Mouse (Mus musculus) heart, adult 11 months (tissue): ENCODE measurements around the gene Bag1.
"Not testable (repeated sequence)": the region's sequence is repeated elsewhere in the genome, so short reads cannot be mapped to it uniquely, and the experiment has no call there.

Experiments
- DNase-seq: peaks from one replicate; pipeline ENCODE4 v3.0.0; 2022

Gene Bag1

DNA sequence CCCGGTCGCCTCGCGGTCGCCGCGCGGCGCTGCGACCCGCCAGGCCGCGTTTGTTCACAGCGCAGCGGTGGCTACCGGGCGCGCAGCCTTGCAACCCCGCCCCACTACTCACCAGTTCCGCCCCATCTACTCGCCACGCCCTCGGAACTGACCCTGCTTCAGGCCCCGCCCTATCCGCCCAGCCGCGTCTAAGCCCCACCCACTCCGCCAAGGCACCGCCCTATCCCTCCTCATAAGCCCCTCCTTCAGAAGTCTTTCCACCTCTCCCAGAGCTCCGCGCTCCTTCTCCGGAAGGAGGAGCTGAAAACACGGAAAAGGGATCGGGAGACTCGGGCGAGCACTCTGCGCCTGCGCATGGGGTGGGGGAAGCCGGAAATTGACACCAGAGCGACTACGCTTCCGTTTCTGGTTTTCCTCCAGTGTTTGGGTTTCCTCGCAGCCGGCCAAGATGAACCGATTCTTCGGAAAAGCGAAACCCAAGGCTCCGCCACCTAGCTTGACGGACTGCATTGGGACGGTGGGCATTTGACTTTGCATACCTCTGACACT is at the start of gene Bag1, which contains the start of gene Chmp5:
Gene Bag1, minus strand, starts transcription at position 135 of the 549 bp plus-strand sequence.
Gene Chmp5, plus strand, starts transcription at position 248 of the 549 bp plus-strand sequence.
- DNase-seq: peak; percentile 100

DNA sequence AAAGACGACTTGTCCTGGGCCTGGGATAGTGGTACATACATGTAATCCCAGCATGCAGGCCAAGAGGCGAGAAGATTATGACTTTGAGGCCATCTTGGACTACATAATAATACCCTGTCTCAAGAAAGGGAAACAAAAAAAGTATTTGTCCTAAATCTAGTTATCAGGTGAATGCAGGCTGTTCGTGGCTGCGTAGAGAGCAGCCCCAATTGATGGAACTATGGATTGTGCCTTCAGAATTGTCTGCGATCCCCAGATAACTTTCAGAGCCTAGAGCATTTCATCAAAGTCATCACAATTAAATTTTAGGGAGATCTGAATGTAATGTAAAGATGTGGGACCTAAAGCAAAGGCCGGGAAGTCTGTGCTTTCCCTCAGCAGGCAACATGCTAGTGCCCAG is 48.2 kb upstream of the Bag1 start:
- no peak for DNase-seq

DNA sequence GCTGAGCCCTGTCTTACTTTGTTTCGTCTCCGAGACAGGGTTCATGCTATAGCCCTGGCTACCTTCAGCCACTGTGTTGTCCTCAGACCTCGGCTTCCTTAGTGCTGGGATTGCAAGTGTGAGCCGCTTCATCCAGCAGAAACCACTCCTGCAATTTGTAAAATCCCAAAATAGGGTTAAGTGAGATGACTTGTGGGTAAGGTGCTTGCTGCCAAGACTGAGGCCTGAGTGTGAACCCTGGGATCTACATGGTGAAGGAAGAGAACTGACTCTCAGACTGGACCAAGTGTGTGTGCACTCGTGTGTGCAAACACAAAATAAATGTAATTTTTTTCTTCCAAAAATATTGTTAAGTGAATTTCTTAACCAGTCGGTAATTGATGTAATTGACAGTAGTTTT is 41.5 kb upstream of the Bag1 start:
- peak; percentile 66 for DNase-seq

DNA sequence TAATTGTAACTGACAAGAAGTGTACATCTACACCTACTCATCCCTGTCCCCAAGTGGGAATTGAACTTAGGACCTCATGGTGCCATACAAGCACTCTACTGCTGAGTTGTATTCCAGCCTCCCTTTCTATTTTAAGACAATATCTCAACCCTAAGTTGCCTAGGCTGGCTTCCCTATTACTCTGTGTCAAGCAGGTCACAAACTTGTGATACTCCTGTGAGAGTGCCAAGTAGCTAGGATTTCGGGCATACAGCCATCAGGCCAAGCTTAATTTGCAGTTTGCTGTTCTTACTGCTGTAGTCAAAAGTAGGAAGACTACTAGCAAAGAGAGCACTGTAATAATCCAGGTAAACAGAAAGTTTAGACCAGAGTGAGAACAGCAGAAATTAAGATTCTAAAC is 35.6 kb upstream of the Bag1 start:
- DNase-seq: peak; percentile 94

DNA sequence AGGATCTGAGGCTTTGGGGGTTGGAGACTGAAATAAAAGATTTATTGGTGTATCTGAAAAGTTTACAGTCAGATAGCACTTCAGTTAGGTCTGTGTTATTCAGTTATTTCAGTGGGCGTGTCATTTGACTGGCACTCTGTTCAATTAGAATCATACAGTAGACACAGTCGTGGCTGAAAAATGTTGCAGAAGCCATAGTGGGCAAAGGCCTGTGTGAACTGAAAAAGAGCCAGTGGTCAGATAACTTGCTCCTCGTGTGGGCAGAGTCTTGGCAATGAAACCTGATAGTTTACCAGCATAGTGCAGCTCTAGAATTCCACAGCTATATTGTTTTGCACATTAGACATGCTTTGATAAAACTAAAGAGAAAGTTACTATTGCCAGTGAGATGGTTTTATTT is 34.4 kb upstream of the Bag1 start:
- DNase-seq: peak; percentile 24

DNA sequence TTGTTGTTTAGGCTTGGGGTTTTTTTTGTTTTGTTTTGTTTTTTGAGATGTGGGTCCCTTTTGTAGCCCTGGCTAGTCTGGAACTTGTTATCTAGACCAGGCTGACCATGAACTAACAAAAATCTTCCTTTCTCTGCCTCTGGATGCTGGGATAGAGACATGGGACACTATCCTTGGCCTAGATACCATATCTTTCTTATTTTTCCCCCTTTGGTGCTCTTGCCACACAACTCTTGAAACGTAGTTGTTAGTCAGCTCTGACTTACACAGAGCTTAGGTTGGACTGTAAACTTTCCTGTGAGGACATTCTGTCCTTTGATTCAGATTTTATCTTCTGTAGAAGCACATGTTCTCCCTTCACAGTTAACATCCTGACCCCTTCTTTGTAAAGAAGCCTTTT is 31.3 kb upstream of the Bag1 start:
- DNase-seq: no peak

DNA sequence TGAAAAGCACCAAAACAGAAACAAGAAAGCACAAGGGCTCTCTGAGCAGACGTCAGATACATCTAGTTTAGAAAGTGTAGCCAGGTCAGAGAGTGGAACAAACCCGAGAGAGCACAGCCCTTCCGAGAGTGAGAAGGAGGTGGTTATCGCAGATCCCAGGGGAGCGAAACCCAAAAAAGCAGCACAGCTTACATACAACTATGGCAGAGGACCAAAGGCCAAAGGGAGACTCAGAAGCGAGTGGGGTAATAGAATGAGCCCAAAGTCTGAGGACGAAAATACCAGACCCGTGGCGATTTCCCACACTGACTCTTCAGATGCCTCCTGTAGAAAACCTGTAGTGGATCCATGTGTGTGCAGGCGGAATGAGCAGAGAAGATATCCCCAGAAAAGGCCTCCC is 28.6 kb upstream of the Bag1 start:
- peak; percentile 89 for DNase-seq

DNA sequence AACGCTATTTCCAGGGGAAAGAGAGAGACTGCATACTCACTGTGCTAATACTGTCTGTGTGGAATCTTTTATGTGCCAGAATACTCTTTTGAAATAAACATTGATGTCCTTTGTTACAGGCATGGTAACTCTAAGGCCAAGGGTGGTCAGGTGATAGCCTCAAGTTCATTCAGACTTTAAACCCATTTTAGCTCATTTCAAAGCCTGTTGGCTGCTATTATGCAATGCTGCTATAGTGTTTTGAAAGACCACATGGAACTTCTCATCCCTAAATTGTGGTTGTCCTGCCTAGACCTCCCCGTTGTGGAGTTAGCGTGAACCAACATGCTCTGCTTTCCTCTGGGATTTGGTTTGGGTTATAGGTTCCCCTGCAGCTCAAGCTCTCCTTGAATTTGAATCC is 27.6 kb upstream of the Bag1 start:
- no peak for DNase-seq

DNA sequence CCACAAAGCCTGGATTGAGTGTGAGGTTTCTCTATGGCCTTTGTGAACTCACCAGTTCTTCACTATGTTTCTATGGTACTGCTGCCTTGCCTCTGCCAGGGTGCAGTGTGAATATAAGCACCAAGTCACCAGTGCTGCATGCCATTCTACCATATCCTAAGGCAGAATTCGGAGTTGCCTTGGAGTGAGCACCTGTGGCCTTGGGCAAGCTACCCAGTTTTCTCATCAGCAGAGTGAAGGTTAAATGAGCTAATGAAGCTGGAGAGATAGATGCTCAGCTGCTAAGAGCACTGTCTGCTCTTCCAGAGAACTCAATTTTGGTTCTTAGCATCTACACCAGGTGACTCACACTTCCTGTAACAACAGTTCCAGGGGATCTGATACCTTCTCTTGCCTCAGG is 25.9 kb upstream of the Bag1 start:
- DNase-seq: no peak

DNA sequence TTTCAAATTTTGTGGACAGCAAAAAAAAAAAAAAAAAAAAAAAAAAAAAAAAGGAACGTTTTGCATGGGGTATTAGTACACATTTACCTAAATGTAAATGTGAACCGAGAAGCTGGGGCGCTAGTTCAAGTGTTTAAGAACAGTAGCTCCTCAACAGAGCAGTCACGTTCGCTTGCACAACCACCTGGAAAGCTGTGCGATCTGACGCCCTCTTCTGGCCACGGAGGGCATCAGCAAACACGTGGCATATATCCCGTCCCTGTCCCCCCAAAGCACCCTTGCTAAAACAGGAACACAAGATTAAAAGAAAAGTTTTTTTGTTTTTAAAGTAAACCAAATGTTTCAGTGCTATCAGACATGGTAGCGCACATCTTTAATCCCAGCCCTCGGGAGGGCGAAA is 23.6 kb upstream of the Bag1 start:
- peak; percentile 86 for DNase-seq

DNA sequence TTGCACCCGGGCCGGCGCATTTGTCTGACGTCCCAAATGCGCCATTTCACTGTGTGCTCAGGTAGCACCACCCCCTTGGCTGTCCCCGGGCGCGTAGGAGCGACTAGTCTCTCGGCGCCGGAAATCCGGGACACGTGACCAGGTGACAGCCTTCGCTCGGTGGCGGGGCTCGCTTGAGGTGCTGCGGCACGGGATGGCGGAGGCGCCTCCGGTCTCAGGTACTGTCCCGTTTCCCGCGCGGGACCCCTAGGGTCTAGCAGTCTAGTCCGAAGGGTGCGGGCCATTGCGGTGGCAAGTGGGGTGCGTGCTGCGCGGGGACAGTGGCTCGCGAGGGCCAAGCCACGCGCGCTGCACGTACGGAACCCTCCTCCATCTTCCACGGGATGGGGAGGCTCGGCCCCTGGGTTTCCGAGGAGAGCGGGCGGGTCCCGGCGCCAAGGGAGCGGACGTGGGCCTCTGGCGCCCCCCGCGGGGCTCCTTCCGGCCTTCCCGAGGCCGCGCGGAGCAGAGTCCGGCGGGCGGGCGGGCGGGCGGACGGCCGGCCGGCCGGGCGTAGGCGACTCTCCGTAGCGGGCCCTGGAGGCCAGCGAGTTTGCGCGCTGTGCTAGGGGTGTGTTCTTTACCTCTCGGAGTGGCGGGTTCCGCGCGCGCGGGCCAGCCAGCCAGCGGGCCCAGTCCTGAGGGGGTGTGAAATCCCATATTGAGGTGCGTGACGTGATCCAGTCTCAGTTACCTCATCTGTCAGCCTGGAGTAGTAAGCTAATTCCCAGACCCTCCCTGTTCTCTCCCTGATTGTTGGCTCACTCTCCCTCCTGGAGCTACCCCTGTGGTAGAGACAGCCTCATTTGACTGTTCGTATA is 23.0 kb upstream of the Bag1 start, which contains the start of gene Nfx1:
Gene Nfx1, plus strand, starts transcription at position 65 of the 860 bp plus-strand sequence.
- DNase-seq: peak; percentile 100

DNA sequence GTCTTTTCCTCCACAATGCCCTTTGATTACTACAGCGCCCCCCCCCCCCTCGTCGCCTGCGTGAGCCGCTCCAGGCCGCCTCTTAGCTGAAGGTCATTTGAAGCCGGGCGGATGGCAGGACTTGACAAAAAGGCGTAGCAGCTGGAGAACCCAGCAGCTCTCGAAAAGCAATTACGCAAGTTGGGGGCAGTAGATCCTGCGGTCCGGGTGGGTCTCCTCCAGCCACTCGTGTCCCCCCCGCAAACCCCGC is 22.4 kb upstream of the Bag1 start:
- no peak for DNase-seq

DNA sequence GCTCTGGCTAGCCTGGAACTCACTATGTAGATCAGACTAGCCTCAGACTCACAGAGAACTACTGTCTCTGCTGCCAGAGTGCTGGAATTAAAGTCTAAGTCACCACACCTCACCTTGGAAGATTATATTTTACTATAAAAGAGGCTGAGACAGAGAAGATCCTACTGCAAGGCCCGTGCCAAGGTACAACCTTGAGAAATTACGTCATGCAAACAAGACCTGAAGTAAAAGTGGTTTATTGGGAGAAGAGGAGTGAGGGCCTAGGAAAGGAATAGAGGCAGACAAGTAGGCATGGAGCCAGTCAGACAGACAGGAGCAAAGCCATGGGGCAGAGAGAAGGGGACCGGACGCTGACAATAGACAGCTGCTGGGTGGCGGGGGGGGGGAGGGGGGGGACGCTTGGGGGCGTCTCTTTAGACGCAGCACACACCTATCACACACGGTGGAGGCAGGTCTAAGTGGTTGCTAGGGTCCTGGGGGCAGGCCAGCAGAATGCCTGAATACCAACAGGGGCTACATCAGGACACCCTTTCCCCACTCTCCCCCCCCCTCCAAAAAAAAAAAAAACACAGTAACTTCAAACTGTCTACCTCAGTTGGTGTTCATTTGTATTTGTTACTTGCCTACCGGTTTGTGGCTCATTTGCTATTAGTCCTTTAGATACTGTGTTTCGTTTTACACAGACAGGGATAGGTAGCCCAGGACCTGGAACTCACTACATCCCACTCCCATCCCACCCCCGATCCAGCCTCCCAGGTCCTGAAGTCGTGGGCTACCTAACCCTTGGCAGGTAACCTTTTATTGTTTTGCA is 21.9 kb upstream of the Bag1 start:
- DNase-seq: peak; percentile 91

DNA sequence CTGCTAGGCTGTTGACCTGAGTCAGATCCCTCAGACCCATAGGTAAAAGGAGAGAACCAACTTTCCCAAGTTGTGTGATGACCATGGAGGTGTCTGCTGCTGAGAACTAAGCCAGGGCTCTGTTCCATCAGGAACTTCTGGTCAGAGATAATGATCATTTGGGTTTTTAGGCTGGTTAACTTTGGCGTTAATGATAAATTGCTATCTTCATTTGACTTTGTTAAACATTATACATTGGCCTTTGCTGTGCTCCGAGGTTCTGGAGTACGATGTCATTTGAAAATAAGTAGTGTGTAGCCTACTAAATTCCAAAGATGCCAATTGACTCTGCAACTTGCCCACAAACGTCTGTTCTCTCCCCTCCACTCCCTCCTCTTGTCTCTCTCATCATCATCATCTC is 21.1 kb upstream of the Bag1 start:
- no peak for DNase-seq

DNA sequence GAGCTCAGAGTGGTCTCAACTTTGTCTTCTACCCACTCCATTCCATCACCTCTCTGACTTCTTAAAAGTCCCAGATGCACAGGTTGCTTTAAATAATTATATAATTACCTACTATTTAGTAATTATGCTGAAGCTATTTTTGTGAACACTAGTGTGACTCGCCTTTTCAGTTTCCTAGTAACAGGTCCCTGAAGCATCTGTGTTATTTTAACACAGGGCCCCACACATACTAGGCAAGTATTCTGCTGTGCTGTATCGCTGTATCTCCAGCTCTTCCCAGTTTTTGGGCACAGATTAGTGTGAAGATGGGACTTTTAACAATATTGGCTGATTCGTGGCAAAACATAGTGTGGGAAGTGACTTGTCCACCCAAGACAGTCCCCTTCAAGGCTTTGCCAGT is 15.4 kb upstream of the Bag1 start:
- DNase-seq: no peak

DNA sequence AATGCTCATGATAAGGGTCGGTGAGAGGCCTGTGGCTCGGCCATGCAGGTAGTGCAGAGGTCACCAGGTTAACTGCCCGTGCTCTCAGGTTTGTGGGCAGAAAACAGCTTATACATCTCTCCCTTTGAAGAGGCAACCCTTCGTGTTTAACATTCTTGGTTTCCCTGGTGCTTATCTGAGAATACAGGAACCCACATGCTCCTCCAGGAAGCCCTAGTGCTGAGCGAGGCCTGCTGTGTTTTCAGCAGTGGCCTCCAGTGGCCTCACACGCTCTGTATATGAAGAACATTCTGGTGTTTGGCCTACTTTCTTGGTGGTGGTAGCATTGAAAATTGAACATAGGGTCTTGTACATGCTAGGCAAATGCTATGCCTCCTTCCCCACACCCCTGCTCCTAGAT is 7.8 kb upstream of the Bag1 start:
- DNase-seq: peak; percentile 65

DNA sequence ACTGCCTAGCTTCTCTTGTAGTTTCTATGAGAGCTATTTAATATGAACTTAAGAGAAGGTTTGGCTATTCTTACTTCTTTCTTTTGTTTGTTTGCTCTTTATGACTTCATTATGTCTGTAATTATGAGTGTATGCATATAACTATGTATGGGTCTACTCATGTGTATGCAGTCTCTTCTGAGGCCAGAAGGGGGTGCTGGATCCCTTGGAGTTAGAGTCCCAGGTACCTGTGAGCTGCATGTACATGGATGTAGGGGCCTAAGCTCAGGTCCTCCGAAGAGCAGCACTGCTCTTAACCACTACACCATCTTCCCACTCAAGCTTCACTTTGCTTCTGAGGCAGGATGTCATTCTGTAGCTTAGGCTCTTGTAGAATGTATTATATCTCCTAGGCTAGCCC is 5.4 kb upstream of the Bag1 start:
- no peak for DNase-seq

DNA sequence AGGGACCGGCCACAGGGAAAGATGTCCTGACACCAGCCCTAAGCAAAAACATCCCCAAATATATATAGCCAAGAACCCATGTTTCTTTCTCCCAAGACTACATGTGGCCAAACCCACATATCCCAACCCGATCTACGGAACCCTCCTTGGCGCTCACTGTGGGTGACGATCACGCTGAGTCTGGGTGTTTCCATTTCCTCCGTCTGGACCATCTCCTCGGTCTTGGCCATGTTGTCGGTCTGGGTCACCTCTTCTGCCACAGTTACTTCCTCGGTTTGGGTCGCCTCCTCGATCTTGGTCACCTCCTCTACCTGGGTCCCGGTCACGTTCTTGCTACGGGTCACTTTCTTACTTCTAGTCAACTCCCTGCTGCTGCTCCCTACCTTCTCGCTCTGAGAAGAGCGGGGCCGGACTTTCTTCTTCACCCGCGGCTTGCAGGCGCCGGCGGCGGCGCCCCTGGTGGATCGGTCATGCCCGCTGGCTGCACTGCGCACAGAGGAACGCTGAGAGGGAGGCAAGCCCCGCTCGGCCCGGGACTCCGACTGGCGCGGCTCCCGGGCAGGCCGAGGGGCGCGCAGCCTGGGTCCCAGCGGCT is 432 bp downstream of the Bag1 start:
- DNase-seq: no peak

DNA sequence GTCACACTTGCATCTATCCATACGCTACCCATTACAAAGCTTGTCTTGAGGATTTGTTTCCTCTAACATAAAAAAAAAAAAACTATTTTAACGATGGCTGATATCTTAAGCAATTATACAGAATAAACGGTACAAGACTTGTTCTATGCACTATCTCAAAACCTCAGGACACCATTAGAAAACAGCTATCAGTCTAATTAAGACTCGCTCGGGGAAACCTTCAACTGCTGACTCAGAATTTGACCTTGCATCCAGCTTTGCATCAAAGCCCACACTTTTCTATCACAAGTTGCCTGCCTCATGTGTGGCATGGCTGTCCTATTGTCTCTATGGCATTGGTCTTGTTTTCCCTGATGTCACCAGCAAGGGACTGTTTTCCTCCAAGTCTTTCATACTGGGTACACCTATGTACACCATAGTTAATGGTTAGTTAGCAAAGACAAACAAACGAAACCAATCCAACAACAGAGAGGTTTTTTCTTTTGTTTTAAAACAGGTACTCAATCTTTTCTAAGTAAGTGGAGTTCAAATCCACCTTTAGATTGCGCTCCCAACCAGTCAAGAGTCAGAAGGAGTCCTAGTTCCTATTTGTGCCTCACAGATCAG is 1.5 kb downstream of the Bag1 start:
- no peak for DNase-seq

DNA sequence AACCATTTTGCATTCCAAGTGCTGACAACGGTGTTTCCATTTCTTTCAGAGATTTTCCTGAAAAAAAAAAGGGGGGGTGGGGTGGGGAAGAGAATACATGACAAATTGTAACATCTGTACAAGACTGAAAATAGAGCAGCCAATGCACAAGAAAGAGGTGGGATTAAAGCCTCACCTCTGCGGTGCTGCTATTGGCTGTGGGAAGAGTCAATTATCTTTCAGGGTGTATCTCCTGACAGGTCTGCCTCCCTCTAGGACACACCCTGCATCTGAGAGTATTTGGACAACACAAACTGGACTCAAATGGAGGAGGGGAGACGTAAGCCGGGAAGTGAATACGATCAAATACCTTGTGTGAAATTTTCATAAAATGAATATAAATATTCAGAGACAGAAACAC is 4.4 kb downstream of the Bag1 start:
- DNase-seq: no peak

DNA sequence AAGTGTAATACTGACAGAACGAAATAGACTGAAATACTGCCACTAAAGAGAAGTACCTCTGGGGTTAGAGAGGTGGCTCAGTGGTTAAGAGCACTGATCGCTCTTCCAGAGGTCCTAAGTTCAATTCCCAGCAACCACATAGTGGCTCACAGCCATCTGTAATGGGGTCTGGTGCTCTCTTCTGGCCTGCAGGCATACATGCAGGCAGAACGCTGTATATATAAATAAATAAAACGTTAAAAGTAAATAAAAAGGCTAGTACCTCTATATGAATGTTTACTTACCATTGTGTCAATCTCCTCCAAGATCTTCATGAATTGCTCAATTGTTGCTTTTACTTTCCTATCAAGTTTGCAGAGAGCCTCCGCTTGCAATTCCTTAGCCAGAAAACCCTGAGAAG is 9.3 kb downstream of the Bag1 start:
- no peak for DNase-seq

DNA sequence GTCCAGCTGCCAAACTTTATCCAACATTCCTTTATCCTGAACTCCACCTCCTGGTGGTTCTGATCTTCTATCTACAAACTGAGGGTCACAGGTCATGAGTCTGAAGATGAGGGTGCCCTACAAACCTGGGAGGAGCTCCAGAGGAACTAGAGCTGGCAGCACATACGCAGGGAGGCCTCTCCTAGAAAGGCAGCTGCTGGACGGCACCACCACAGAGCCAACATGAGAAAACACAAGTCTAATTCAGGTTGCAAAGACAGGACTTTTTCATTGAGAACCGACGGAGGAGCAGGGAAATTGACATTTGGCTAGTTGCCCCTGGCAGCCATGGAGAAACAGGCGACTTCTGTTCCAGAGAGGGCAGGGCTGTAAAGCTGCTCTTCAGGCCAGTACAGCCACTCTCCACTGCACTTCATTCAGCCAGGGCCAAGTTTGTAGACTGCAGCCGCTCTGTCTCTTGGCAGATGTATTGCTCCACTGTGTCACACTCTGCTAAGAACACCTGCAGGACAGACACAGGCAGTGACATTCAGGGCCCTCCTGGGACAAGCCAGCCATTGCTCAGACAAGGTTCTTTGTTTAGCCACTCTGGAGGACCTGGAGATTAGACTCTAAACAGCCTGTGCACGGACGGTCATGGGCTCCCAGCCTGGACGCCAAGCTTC is 11.8 kb downstream of the Bag1 start:
- DNase-seq: peak; percentile 98

DNA sequence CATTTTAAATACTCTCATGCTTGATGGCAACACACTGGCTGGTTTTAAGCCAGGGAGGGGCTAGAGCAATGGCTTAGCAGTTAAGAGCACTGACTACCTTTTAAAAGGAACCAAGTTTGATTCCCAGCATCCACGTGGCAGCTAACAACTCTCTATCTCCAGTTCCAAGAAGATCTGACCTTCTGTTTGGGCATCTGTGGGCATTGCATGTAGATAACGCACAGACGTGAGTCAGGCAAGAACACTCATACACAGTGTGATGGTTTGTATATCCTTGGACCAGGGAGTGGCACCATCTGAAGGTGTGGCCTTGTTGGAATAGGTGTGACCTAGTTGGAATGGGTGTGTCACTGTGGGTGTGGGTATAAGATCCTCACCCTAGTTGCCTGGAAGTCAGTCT is 13.7 kb downstream of the Bag1 start:
- DNase-seq: not testable (repeated sequence)
